Mouse (Mus musculus) bone marrow macrophage, adult 2 months (primary cell): ENCODE results near the gene Fam199x. TPM values are rescaled to one million over a fixed set of nuclear protein-coding genes. Genes with fewer than 3 reads are reported as not detected.

Experiments
- H3K27ac ChIP-seq: 2 replicates; pipeline ENCODE4 v1.5.1; 2012; ENCODE audit warnings: low read depth, low read length; ENCODE audit not compliant: insufficient read depth
- H3K4me1 ChIP-seq: 2 replicates; pipeline ENCODE4 v1.6.1; 2012; ENCODE audit warnings: low read length; ENCODE audit not compliant: control insufficient read depth, insufficient read depth
- H3K4me3 ChIP-seq: 2 replicates; pipeline ENCODE4 v1.5.1; 2012; ENCODE audit warnings: mild to moderate bottlenecking, low read length, moderate library complexity; ENCODE audit not compliant: insufficient read depth
- CTCF ChIP-seq: IDR thresholded peaks from 2 replicates; pipeline ENCODE4 v1.5.1; 2012; ENCODE audit warnings: low read depth, mild to moderate bottlenecking, low read length, moderate library complexity
- POLR2A ChIP-seq: IDR thresholded peaks from 2 replicates; pipeline ENCODE4 v1.6.1; 2012; ENCODE audit warnings: mild to moderate bottlenecking, low read depth, low read length, borderline replicate concordance
- polyA plus RNA-seq: library from polyadenylated mRNA; stranded (reverse); fragments of >200 nt; gene quantifications from 2 replicates; pipeline ENCODE4 v1.2.4, GENCODE M21; 2012; ENCODE audit not compliant: missing spikeins, insufficient read depth, insufficient read length

Gene Fam199x
- polyA plus RNA-seq, 1 experiment = 5.9 TPM

DNA sequence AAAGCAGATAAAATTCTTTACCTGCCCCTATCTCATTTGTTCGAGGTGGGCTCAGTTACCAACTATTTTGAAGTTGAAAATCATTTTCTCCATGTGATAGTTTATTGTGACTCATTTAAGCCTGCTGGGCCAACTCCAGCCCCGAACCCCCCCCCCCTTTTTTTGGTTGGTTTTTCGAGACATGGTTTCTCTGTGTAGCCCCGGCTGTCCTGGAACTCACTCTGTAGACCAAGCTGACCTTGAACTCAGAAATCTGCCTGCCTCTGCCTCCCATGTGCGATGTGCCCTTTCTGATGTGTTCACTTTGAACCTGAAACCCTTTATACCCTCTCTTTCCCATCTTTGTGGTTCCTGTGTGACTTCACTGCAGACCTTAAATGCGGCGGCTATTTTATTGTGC is 10.9 kb upstream of the Fam199x start:
- TF ChIP-seq CTCF (no peak), POLR2A (no peak)
- peaks cover 5% of the 10 kb centered on the region; the same call in 1 of the 2 replicates for H3K4me1 ChIP-seq
- peak overlapping the region; percentile 94 for H3K27ac ChIP-seq

DNA sequence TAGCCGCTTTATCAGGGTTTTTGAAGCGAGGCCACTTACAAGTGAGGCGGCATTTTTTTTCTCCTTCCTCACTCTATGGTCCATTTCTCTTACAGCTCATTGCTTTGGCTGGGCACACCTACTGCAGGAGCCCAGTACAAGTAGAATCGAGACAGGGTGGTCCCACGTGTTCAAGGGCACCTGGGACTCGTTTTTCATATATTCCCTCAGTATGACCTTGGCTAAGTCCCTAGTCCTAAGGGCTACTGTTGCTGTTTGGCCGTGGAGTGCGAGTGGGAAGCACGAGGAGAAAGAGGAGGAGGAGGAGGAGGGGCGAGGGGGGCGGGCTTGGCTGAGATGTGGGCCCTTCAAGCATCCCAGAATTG is 352 bp upstream of the Fam199x start:
- Histone ChIP-seq H3K4me3 (no peak overlapping the region), H3K4me1 (no peaks in the 10 kb centered on the region), H3K27ac (no peak overlapping the region)
- TF ChIP-seq CTCF = no peak
- no peak for TF ChIP-seq POLR2A

More for the DNA sequence above, 10.9 kb upstream of the Fam199x start:
- H3K4me3 ChIP-seq = peak overlapping the region; percentile 81

- no peaks in the 10 kb centered on the region for H3K4me1 ChIP-seq
- no peak overlapping the region for H3K27ac ChIP-seq
- no peak overlapping the region for H3K4me3 ChIP-seq
- no peak for TF ChIP-seq POLR2A
Measured at GRCm38 (mm10) chrX:137063202-137063601, 13.8 kb downstream of the Fam199x start.

DNA sequence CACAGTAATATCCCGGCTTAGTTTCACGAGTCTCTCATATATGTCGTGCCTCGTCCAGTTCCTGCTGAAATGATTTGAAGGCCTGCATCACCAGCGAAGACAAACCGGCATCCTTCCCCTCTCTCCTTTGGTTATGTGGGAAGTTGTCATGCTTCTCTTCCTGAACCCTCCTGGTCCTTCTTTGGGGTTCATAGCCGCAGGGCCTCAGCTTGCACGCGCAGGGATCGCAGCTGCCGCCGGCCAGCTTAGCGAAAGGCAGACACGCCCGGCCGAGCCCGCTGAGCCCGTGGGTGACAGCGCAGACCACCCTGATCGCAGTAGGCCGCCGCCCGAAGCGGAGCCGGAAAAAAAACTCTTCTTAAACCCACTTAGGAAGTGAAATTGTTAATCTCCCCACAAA is 55.1 kb downstream of the Fam199x start:
- Histone ChIP-seq H3K27ac (no peak overlapping the region), H3K4me1 (no peaks in the 10 kb centered on the region), H3K4me3 (no peak overlapping the region)
- TF ChIP-seq CTCF (no peak), POLR2A (no peak)

- H3K4me1 ChIP-seq = no peaks in the 10 kb centered on the region
- no peak overlapping the region for H3K27ac ChIP-seq
- no peak for TF ChIP-seq CTCF
- no peak for TF ChIP-seq POLR2A
- no peak overlapping the region for H3K4me3 ChIP-seq
Measured at GRCm38 (mm10) chrX:137106498-137106897, 57.1 kb downstream of the Fam199x start.

GRCm38 (mm10) chrX:137118097-137118746 is 68.8 kb downstream of the Fam199x start:
- Histone ChIP-seq H3K4me3 (peak overlapping the region; percentile 28), H3K27ac (no peak overlapping the region), H3K4me1 (no peaks in the 10 kb centered on the region)
- TF ChIP-seq POLR2A (no peak), CTCF (no peak)

- peak overlapping the region; percentile 56 for H3K4me3 ChIP-seq
- no peaks in the 10 kb centered on the region for H3K4me1 ChIP-seq
- H3K27ac ChIP-seq = no peak overlapping the region
- TF ChIP-seq CTCF (no peak), POLR2A (no peak)
Measured at GRCm38 (mm10) chrX:137119675-137120423, 70.5 kb downstream of the Fam199x start.

GRCm38 (mm10) chrX:137121718-137122117 is 72.3 kb downstream of the Fam199x start, which contains the start of gene Esx1:
Gene Esx1, minus strand, starts transcription at chrX:137122083.
- H3K27ac ChIP-seq = no peak within 1 kb of the TSS
- H3K4me1 ChIP-seq = no peaks in the 10 kb centered on the region
- no peak for TF ChIP-seq CTCF
- TF ChIP-seq POLR2A = no peak
- H3K4me3 ChIP-seq = peak within 1 kb of the TSS; percentile 33

DNA sequence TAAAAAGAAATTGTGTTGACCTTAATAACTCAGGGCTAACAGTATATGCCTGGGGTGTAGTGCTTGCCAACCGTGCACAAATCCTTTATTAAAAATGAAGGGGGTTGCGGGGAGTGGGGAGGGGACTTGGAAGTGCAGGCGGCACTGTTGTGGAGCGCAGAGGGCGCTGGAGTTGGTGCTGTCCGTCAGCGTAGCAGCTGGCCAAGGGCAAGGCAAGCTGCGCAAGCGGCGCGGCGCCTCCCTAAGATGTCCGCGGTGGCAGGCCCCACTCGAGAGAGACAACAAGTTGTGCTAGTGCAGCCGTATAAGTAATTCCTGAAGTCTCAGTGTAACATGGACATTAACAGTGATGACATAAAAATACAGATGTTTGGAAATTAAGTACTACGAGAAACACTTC is 78.1 kb downstream of the Fam199x start:
- no peak overlapping the region for H3K27ac ChIP-seq
- H3K4me3 ChIP-seq = no peak overlapping the region
- H3K4me1 ChIP-seq = no peaks in the 10 kb centered on the region
- TF ChIP-seq POLR2A (no peak), CTCF (no peak)

Other genes starting within 250 kb of the Fam199x start
- gene Plp1, start 226.9 kb upstream of the Fam199x start, polyA plus RNA-seq = 0.31 and 0.53 TPM in 2 replicates
- not detected in 2 replicates for gene Rab9b, start 180.8 kb upstream of the Fam199x start, polyA plus RNA-seq
- gene H2bfm, start 122.3 kb upstream of the Fam199x start, polyA plus RNA-seq = not detected in 2 replicates
- gene Tmsb15b2, start 74.1 kb upstream of the Fam199x start, polyA plus RNA-seq = 5.7 and 5.9 TPM in 2 replicates
- not detected in 2 replicates for gene Tmsb15l, start 72.7 kb upstream of the Fam199x start, polyA plus RNA-seq
- gene Tmsb15b1, start 72.7 kb upstream of the Fam199x start, polyA plus RNA-seq = 6.1 and 7.2 TPM in 2 replicates
- gene Zcchc18, start 56.4 kb upstream of the Fam199x start, polyA plus RNA-seq = not detected in 2 replicates
- 6.1 and 7.8 TPM in 2 replicates for gene Slc25a53, start 11.3 kb upstream of the Fam199x start, polyA plus RNA-seq
- 0.48 TPM in 1 of 2 replicates, not detected in the other for gene Esx1, start 72.5 kb downstream of the Fam199x start, polyA plus RNA-seq